Mouse (Mus musculus): Measurements from ENCODE around the gene Schip1.

DNA sequence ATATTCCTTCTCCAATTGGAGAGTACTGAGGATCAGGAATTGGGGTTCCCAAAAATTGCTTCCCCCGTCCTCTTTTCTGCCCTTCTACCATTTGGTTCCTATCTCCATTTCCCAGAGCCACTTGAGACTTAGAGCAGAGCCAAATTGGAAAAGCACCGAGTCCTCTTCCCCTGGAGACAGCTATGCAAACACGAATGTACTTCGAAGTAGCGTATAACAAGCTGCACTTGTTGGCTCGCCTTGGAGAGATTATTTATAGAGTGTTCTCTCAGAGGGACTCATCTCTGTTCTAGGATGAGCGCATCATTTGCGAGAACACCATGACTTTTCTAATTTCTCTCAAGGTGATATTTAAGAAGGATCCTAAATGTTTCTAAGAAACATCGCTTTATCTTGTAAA, 538.3 kb downstream of the Schip1 start:
- TF ChIP-seq CTCF (IDR thresholded peaks at IDR 0.05; ENCODE audit: control insufficient read depth, insufficient read depth, insufficient replicate concordance, low read depth, low read length) (no peak), POLR2A (IDR thresholded peaks at IDR 0.05; ENCODE audit: control insufficient read depth, low read depth, low read length) (no peak)

All from testis, adult 2 months (tissue).